Mouse (Mus musculus) G1E (cell line): ENCODE results near the gene Lce1g.

Experiments used
- CTCF ChIP-seq: IDR thresholded peaks from 2 replicates; pipeline ENCODE4 v1.5.1; 2012; ENCODE audit warnings: low read depth, low read length, inconsistent platforms, mixed read lengths
- GATA1 ChIP-seq: IDR thresholded peaks from 2 replicates; pipeline ENCODE4 v1.6.1; 2012; ENCODE audit warnings: borderline replicate concordance, low read length, inconsistent platforms, mixed read lengths
- TAL1 ChIP-seq: conservative IDR thresholded peaks from 2 replicates; pipeline ENCODE4 v1.6.1; 2012; ENCODE audit warnings: low read depth, low read length, inconsistent platforms, mixed read lengths

DNA sequence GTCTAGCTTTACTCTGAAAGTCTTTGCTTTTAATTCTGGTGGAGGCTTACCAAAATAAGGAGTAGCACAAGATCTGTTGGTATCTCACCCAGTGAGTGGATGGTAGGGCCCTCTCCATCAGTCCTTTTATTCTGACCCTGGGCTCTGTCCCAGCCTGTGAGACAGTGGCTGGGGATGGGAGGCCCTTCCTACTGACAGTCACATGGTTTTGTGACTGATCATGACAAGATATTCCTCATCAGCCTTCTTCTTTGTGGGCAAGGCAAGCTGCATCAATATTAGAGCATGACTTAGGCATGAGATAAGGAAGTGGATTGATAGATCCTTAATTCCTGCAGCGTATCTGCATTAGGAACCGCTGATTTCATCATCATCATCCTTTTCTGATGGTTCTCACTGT is 43.2 kb downstream of the Lce1g start, which contains the start of gene Lce1e:
- TF ChIP-seq GATA1 (no peak), CTCF (no peak), TAL1 (no peak)
